Mouse (Mus musculus) heart, embryonic 15.5 days (tissue): ENCODE data around the gene Vps37d. TPM values are rescaled to one million over a fixed set of nuclear protein-coding genes. Genes with fewer than 3 reads are reported as not detected.
"Not testable (repeated sequence)": the region's sequence is repeated elsewhere in the genome, so short reads cannot be mapped to it uniquely, and the experiment has no call there.

ENCODE experiments used
- ATAC-seq: fragments of 200-750 bp; cut with Nextera tagmentation; replicated peaks from 2 replicates; pipeline ENCODE4 v1.8.0; 2017; ENCODE audit warnings: low read depth, moderate TSS enrichment; ENCODE audit not compliant: insufficient number of reproducible peaks, insufficient read depth, low FRiP score
- H3K27ac ChIP-seq: fragments of 300-500 bp; sonication (generic); 2 replicates; pipeline ENCODE4 v1.5.1; 2015; ENCODE audit warnings: mild to moderate bottlenecking, inconsistent platforms
- H3K27me3 ChIP-seq: fragments of 300-500 bp; sonication (generic); 2 replicates; pipeline ENCODE4 v1.6.1; 2015; ENCODE audit warnings: inconsistent platforms
- H3K36me3 ChIP-seq: fragments of 300-500 bp; sonication (generic); 2 replicates; pipeline ENCODE4 v1.6.1; 2015; ENCODE audit warnings: mild to moderate bottlenecking, inconsistent platforms
- H3K4me1 ChIP-seq: fragments of 300-500 bp; sonication (generic); replicated peaks from 2 replicates; pipeline ENCODE4 v1.6.1; 2015; ENCODE audit warnings: inconsistent platforms
- H3K4me2 ChIP-seq: fragments of 300-500 bp; sonication (generic); 2 replicates; pipeline ENCODE4 v1.6.1; 2015; ENCODE audit warnings: inconsistent platforms, mild to moderate bottlenecking, moderate library complexity
- H3K4me3 ChIP-seq: fragments of 300-500 bp; sonication (generic); 2 replicates; pipeline ENCODE4 v1.5.1; 2015; ENCODE audit warnings: mild to moderate bottlenecking, inconsistent platforms
- H3K9ac ChIP-seq: fragments of 300-500 bp; sonication (generic); 2 replicates; pipeline ENCODE4 v1.6.1; 2015; ENCODE audit warnings: mild to moderate bottlenecking, inconsistent platforms
- H3K9me3 ChIP-seq: fragments of 300-500 bp; sonication (generic); replicated peaks from 2 replicates; pipeline ENCODE4 v1.6.1; 2016; ENCODE audit warnings: inconsistent platforms
- WGBS: fragments of 180-500 bp; shearing (Covaris S2); methylation state at CpG from one replicate; pipeline ENCODE4 v1.1.7; 2015; ENCODE audit warnings: mixed read lengths; 5-methylcytosine and 5-hydroxymethylcytosine counted together
- polyA plus RNA-seq: library from polyadenylated mRNA; unstranded; fragments of >200 nt; fragmentation: Nextera tagmentation; extraction: Ambion mirVana; gene quantifications from 2 replicates; pipeline ENCODE4 v1.2.1, GENCODE M21; 2015

Gene Vps37d
- polyA plus RNA-seq, 1 experiment from 2014 or later: 2.5 TPM

GRCm38 (mm10) chr5:135073349-135074150, 4.5 kb downstream of the Vps37d start:
- ATAC-seq: no peak
- Histone ChIP-seq H3K9me3 (no peaks in the 10 kb centered on the region), H3K4me2 (no peak overlapping the region), H3K27ac (no peak overlapping the region), H3K27me3 (no peaks in the 10 kb centered on the region), H3K4me1 (peaks cover 16% of the 10 kb centered on the region), H3K9ac (no peak overlapping the region), H3K36me3 (no peaks in the 10 kb centered on the region; the same call in 1 of the 2 replicates), H3K4me3 (no peak overlapping the region)
- 34% methylated on average over 23 of the region's 26 CpGs for WGBS

GRCm38 (mm10) chr5:135072720-135073119, 5.3 kb downstream of the Vps37d start:
- no peak overlapping the region for H3K4me2 ChIP-seq
- H3K4me1 ChIP-seq: peaks cover 13% of the 10 kb centered on the region; the same call in 1 of the 2 replicates
- H3K27ac ChIP-seq: no peak overlapping the region
- no peaks in the 10 kb centered on the region for H3K27me3 ChIP-seq
- H3K9ac ChIP-seq: no peak overlapping the region
- ATAC-seq: no peak
- no peaks in the 10 kb centered on the region for H3K9me3 ChIP-seq
- peaks cover 3% of the 10 kb centered on the region; the same call in 1 of the 2 replicates for H3K36me3 ChIP-seq
- 70% methylated on average over 6 of the region's 6 CpGs for WGBS
- no peak overlapping the region for H3K4me3 ChIP-seq

GRCm38 (mm10) chr5:135072061-135072460, 6.0 kb downstream of the Vps37d start:
- H3K27me3 ChIP-seq: no peaks in the 10 kb centered on the region
- H3K4me3 ChIP-seq: no peak overlapping the region
- H3K4me2 ChIP-seq: no peak overlapping the region
- no peak overlapping the region for H3K9ac ChIP-seq
- no peaks in the 10 kb centered on the region for H3K9me3 ChIP-seq
- peaks cover 6% of the 10 kb centered on the region for H3K36me3 ChIP-seq
- no peak overlapping the region for H3K27ac ChIP-seq
- H3K4me1 ChIP-seq: peaks cover 8% of the 10 kb centered on the region; the same call in 1 of the 2 replicates
- WGBS: 94% methylated on average over 2 of the region's 2 CpGs
- ATAC-seq: no peak

- Histone ChIP-seq H3K9me3 (no peaks in the 10 kb centered on the region), H3K4me1 (peaks cover 12% of the 10 kb centered on the region), H3K36me3 (peaks cover 11% of the 10 kb centered on the region), H3K27ac (no peak overlapping the region), H3K4me2 (no peak overlapping the region), H3K9ac (no peak overlapping the region), H3K27me3 (no peaks in the 10 kb centered on the region), H3K4me3 (no peak overlapping the region)
- 82% methylated on average over 3 of the region's 3 CpGs for WGBS
- no peak for ATAC-seq
Measured at GRCm38 (mm10) chr5:135070448-135070847, 7.6 kb downstream of the Vps37d start.

- H3K4me2 ChIP-seq: no peak overlapping the region
- no peaks in the 10 kb centered on the region for H3K9me3 ChIP-seq
- 0 out of 2 replicates have a peak overlapping the region, but pooled peaks have one; percentile 3 for H3K4me3 ChIP-seq
- H3K27ac ChIP-seq: no peak overlapping the region
- H3K4me1 ChIP-seq: peaks cover 23% of the 10 kb centered on the region
- peaks cover 21% of the 10 kb centered on the region for H3K36me3 ChIP-seq
- 87% methylated on average over 3 of the region's 3 CpGs for WGBS
- no peak overlapping the region for H3K9ac ChIP-seq
- no peak for ATAC-seq
- H3K27me3 ChIP-seq: no peaks in the 10 kb centered on the region
Measured at GRCm38 (mm10) chr5:135066008-135066407, 12.1 kb downstream of the Vps37d start.

- 68% methylated on average over 9 of the region's 9 CpGs for WGBS
Measured at GRCm38 (mm10) chr5:135064909-135065446, 13.1 kb downstream of the Vps37d start, which contains the start of gene Bud23. Gene Bud23, minus strand, starts transcription at chr5:135064959.

GRCm38 (mm10) chr5:135064382-135064766, 13.7 kb downstream of the Vps37d start:
- Histone ChIP-seq H3K4me2 (peak overlapping the region; percentile 96), H3K27me3 (no peaks in the 10 kb centered on the region), H3K36me3 (peaks cover 36% of the 10 kb centered on the region), H3K9me3 (no peaks in the 10 kb centered on the region), H3K4me3 (peak overlapping the region; percentile 94), H3K4me1 (peaks cover 23% of the 10 kb centered on the region), H3K9ac (peak overlapping the region; percentile 89), H3K27ac (peak overlapping the region; percentile 65)
- peak; percentile 61 for ATAC-seq
- under 1% methylated on average over 40 of the region's 40 CpGs for WGBS

More at GRCm38 (mm10) chr5:135064909-135065446, 13.1 kb downstream of the Vps37d start, which contains the start of gene Bud23:
- not testable (repeated sequence) for H3K9me3 ChIP-seq, ATAC-seq, H3K27me3 ChIP-seq
- Histone ChIP-seq H3K4me1 (peaks cover 23% of the 10 kb centered on the region), H3K9ac (peak within 1 kb of the TSS; percentile 89), H3K4me2 (peak within 1 kb of the TSS; percentile 96), H3K36me3 (peaks cover 32% of the 10 kb centered on the region), H3K27ac (peak within 1 kb of the TSS; percentile 65), H3K4me3 (peak within 1 kb of the TSS; percentile 94)

- ATAC-seq: peak; percentile 99
- Histone ChIP-seq H3K4me1 (peaks cover 23% of the 10 kb centered on the region), H3K27me3 (no peaks in the 10 kb centered on the region), H3K4me2 (peak within 1 kb of the TSS; percentile 96), H3K9ac (peak within 1 kb of the TSS; percentile 89), H3K36me3 (peaks cover 41% of the 10 kb centered on the region), H3K27ac (peak within 1 kb of the TSS; percentile 65), H3K4me3 (peak within 1 kb of the TSS; percentile 94), H3K9me3 (no peaks in the 10 kb centered on the region)
- WGBS: under 1% methylated on average over 52 of the region's 52 CpGs
Measured at GRCm38 (mm10) chr5:135063629-135064381, 14.3 kb downstream of the Vps37d start, which contains the start of gene Dnajc30. Gene Dnajc30, plus strand, starts transcription at chr5:135064202.

- Histone ChIP-seq H3K4me1 (no peaks in the 10 kb centered on the region), H3K9ac (no peak overlapping the region), H3K9me3 (no peaks in the 10 kb centered on the region), H3K27ac (no peak overlapping the region), H3K36me3 (peaks cover 47% of the 10 kb centered on the region), H3K4me3 (no peak overlapping the region), H3K4me2 (no peak overlapping the region), H3K27me3 (no peaks in the 10 kb centered on the region)
- WGBS: 67% methylated on average over 12 of the region's 12 CpGs
- ATAC-seq: no peak
Measured at GRCm38 (mm10) chr5:135053356-135053755, 24.7 kb downstream of the Vps37d start.

GRCm38 (mm10) chr5:135049268-135049667, 28.8 kb downstream of the Vps37d start:
- ATAC-seq, H3K9ac ChIP-seq, H3K27me3 ChIP-seq, H3K4me1 ChIP-seq, H3K27ac ChIP-seq, H3K9me3 ChIP-seq, H3K4me3 ChIP-seq, H3K4me2 ChIP-seq: not testable (repeated sequence)
- H3K36me3 ChIP-seq: peaks cover 35% of the 10 kb centered on the region
- 80% methylated on average over 6 of the region's 6 CpGs for WGBS

- Histone ChIP-seq H3K4me2 (no peak overlapping the region), H3K36me3 (peaks cover 32% of the 10 kb centered on the region)
Measured at GRCm38 (mm10) chr5:135048539-135048938, 29.5 kb downstream of the Vps37d start.

More at GRCm38 (mm10) chr5:135048539-135048938, 29.5 kb downstream of the Vps37d start:
- Histone ChIP-seq H3K4me1 (no peaks in the 10 kb centered on the region), H3K4me3 (no peak overlapping the region), H3K9me3 (no peaks in the 10 kb centered on the region), H3K9ac (no peak overlapping the region), H3K27ac (no peak overlapping the region), H3K27me3 (no peaks in the 10 kb centered on the region)
- no peak for ATAC-seq
- 92% methylated on average over 5 of the region's 5 CpGs for WGBS
